Mouse (Mus musculus): ENCODE results near the gene Pde4b. TPM values are rescaled to one million over a fixed set of nuclear protein-coding genes. Genes with fewer than 3 reads are reported as not detected.

Pde4b gene
- polyA plus RNA-seq, 1 experiment: 4.9 TPM

- Histone ChIP-seq H3K27ac (replicated peaks; ENCODE audit: low read depth, low read length) (peak overlapping the region; percentile 6; the same call in 1 of the 2 replicates), H3K4me1 (ENCODE audit: control insufficient read depth, insufficient read depth, insufficient read length, low read length) (peaks cover 7% of the 10 kb centered on the region)
Measured at GRCm38 (mm10) chr4:102592541-102592940, 505.2 kb downstream of the Pde4b start.

GRCm38 (mm10) chr4:102593631-102594030 lies 506.3 kb downstream of the Pde4b start:
- Histone ChIP-seq H3K4me3 (ENCODE audit: insufficient read depth, low read depth, low read length) (no peak overlapping the region), H3K27ac (replicated peaks; ENCODE audit: low read depth, low read length) (peak overlapping the region; percentile 44; the same call in 1 of the 2 replicates)

More at GRCm38 (mm10) chr4:102592541-102592940, 505.2 kb downstream of the Pde4b start:
- H3K4me3 ChIP-seq (ENCODE audit: insufficient read depth, low read depth, low read length): no peak overlapping the region

GRCm38 (mm10) chr4:102594506-102594905 lies 507.2 kb downstream of the Pde4b start:
- Histone ChIP-seq H3K4me3 (ENCODE audit: insufficient read depth, low read depth, low read length) (no peak overlapping the region), H3K4me1 (ENCODE audit: control insufficient read depth, insufficient read depth, insufficient read length, low read length) (peaks cover 7% of the 10 kb centered on the region), H3K27ac (replicated peaks; ENCODE audit: low read depth, low read length) (no peak overlapping the region)

More at GRCm38 (mm10) chr4:102593631-102594030, 506.3 kb downstream of the Pde4b start:
- peaks cover 7% of the 10 kb centered on the region for H3K4me1 ChIP-seq (ENCODE audit: control insufficient read depth, insufficient read depth, insufficient read length, low read length)

GRCm38 (mm10) chr4:102603968-102604367 lies 516.6 kb downstream of the Pde4b start:
- Histone ChIP-seq H3K4me1 (ENCODE audit: control insufficient read depth, insufficient read depth, insufficient read length, low read length) (no peaks in the 10 kb centered on the region), H3K4me3 (ENCODE audit: insufficient read depth, low read depth, low read length) (no peak overlapping the region), H3K27ac (replicated peaks; ENCODE audit: low read depth, low read length) (no peak overlapping the region)

- Histone ChIP-seq H3K4me3 (ENCODE audit: insufficient read depth, low read depth, low read length) (no peak overlapping the region), H3K27ac (replicated peaks; ENCODE audit: low read depth, low read length) (no peak overlapping the region), H3K4me1 (ENCODE audit: control insufficient read depth, insufficient read depth, insufficient read length, low read length) (no peaks in the 10 kb centered on the region)
Measured at GRCm38 (mm10) chr4:102605231-102605630, 517.9 kb downstream of the Pde4b start.

GRCm38 (mm10) chr4:102605722-102606341 lies 518.5 kb downstream of the Pde4b start:
- no peak overlapping the region for H3K27ac ChIP-seq (replicated peaks; ENCODE audit: low read depth, low read length)
- H3K4me1 ChIP-seq (ENCODE audit: control insufficient read depth, insufficient read depth, insufficient read length, low read length): no peaks in the 10 kb centered on the region
- no peak overlapping the region for H3K4me3 ChIP-seq (ENCODE audit: insufficient read depth, low read depth, low read length)

- Histone ChIP-seq H3K27ac (replicated peaks; ENCODE audit: low read depth, low read length) (no peak overlapping the region), H3K4me3 (ENCODE audit: insufficient read depth, low read depth, low read length) (no peak overlapping the region)
Measured at GRCm38 (mm10) chr4:102606825-102607224, 519.5 kb downstream of the Pde4b start.

GRCm38 (mm10) chr4:102607744-102608416 lies 520.5 kb downstream of the Pde4b start:
- H3K4me3 ChIP-seq (ENCODE audit: insufficient read depth, low read depth, low read length): no peak overlapping the region
- H3K27ac ChIP-seq (replicated peaks; ENCODE audit: low read depth, low read length): no peak overlapping the region

More at GRCm38 (mm10) chr4:102606825-102607224, 519.5 kb downstream of the Pde4b start:
- H3K4me1 ChIP-seq (ENCODE audit: control insufficient read depth, insufficient read depth, insufficient read length, low read length): no peaks in the 10 kb centered on the region

GRCm38 (mm10) chr4:102612596-102612995 lies 525.3 kb downstream of the Pde4b start:
- H3K27ac ChIP-seq (replicated peaks; ENCODE audit: low read depth, low read length): no peak overlapping the region
- no peaks in the 10 kb centered on the region for H3K4me1 ChIP-seq (ENCODE audit: control insufficient read depth, insufficient read depth, insufficient read length, low read length)
- H3K4me3 ChIP-seq (ENCODE audit: insufficient read depth, low read depth, low read length): no peak overlapping the region

More at GRCm38 (mm10) chr4:102607744-102608416, 520.5 kb downstream of the Pde4b start:
- no peaks in the 10 kb centered on the region for H3K4me1 ChIP-seq (ENCODE audit: control insufficient read depth, insufficient read depth, insufficient read length, low read length)

- Histone ChIP-seq H3K4me3 (ENCODE audit: insufficient read depth, low read depth, low read length) (no peak overlapping the region), H3K27ac (replicated peaks; ENCODE audit: low read depth, low read length) (no peak overlapping the region)
Measured at GRCm38 (mm10) chr4:102617774-102618173, 530.4 kb downstream of the Pde4b start.

GRCm38 (mm10) chr4:102618609-102619008 lies 531.3 kb downstream of the Pde4b start:
- Histone ChIP-seq H3K4me1 (ENCODE audit: control insufficient read depth, insufficient read depth, insufficient read length, low read length) (no peaks in the 10 kb centered on the region), H3K27ac (replicated peaks; ENCODE audit: low read depth, low read length) (no peak overlapping the region), H3K4me3 (ENCODE audit: insufficient read depth, low read depth, low read length) (no peak overlapping the region)

More at GRCm38 (mm10) chr4:102617774-102618173, 530.4 kb downstream of the Pde4b start:
- H3K4me1 ChIP-seq (ENCODE audit: control insufficient read depth, insufficient read depth, insufficient read length, low read length): no peaks in the 10 kb centered on the region

GRCm38 (mm10) chr4:102620179-102620910 lies 533.0 kb downstream of the Pde4b start:
- Histone ChIP-seq H3K4me1 (ENCODE audit: control insufficient read depth, insufficient read depth, insufficient read length, low read length) (peaks cover 6% of the 10 kb centered on the region; the same call in 1 of the 2 replicates), H3K4me3 (ENCODE audit: insufficient read depth, low read depth, low read length) (no peak overlapping the region), H3K27ac (replicated peaks; ENCODE audit: low read depth, low read length) (no peak overlapping the region)

GRCm38 (mm10) chr4:102621120-102621519 lies 533.8 kb downstream of the Pde4b start:
- Histone ChIP-seq H3K27ac (replicated peaks; ENCODE audit: low read depth, low read length) (no peak overlapping the region), H3K4me3 (ENCODE audit: insufficient read depth, low read depth, low read length) (no peak overlapping the region), H3K4me1 (ENCODE audit: control insufficient read depth, insufficient read depth, insufficient read length, low read length) (peaks cover 6% of the 10 kb centered on the region; the same call in 1 of the 2 replicates)

- Histone ChIP-seq H3K27ac (replicated peaks; ENCODE audit: low read depth, low read length) (no peak overlapping the region), H3K4me1 (ENCODE audit: control insufficient read depth, insufficient read depth, insufficient read length, low read length) (peaks cover 6% of the 10 kb centered on the region; the same call in 1 of the 2 replicates), H3K4me3 (ENCODE audit: insufficient read depth, low read depth, low read length) (no peak overlapping the region)
Measured at GRCm38 (mm10) chr4:102622977-102623376, 535.6 kb downstream of the Pde4b start.
